ENCODE assay signal across 31 mouse cellular contexts in the genomic region with DNA sequence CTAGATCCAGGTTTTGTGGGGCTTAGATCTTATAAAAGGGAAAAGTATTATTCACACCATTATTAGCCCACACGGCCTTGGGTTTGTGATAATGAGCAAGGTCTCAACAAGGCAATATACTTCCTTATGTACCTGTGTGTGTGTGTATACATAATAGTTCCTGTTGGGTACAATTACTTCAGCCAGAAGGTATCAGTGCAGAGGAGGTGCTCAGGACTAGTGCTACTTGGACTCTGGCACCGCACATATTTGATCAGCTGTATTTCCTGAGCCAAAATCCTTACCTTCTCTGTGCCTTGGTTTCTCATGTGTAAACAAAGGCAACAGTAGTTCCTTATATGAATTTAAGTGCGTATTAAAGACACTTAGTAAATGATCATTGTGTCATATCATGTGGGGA.
"Had no signal": no experiment of that assay in that cellular context is flagged by ENCODE, and none has a peak within 500 bp of the region (broad histone marks: within the 10 kb centered on the region; RNA-seq: fewer than 3 reads in every experiment).

No protein-coding gene starts in this region.

- H3K27me3 ChIP-seq: limb, embryonic 12.5 days; limb, embryonic 13.5 days; limb, embryonic 15.5 days; liver, embryonic 12.5 days; liver, embryonic 13.5 days; liver, embryonic 15.5 days; lung, embryonic 15.5 days; midbrain, embryonic 12.5 days; midbrain, embryonic 13.5 days; midbrain, embryonic 15.5 days had no signal

- H3K9me3 ChIP-seq: limb, embryonic 10.5 days; limb, embryonic 12.5 days; limb, embryonic 13.5 days; limb, embryonic 15.5 days; liver, embryonic 12.5 days; liver, embryonic 13.5 days; liver, embryonic 15.5 days; lung, embryonic 15.5 days; megakaryocyte, embryonic 14.5 days; midbrain, embryonic 10.5 days; midbrain, embryonic 12.5 days; midbrain, embryonic 13.5 days; midbrain, embryonic 15.5 days had no signal

- H3K36me3 ChIP-seq: limb, embryonic 10.5 days; limb, embryonic 12.5 days; limb, embryonic 13.5 days; limb, embryonic 15.5 days; liver, embryonic 12.5 days; liver, embryonic 13.5 days; liver, embryonic 15.5 days; lung, embryonic 15.5 days; midbrain, embryonic 10.5 days; midbrain, embryonic 12.5 days; midbrain, embryonic 13.5 days; midbrain, embryonic 15.5 days had no signal

- H3K4me3 ChIP-seq: limb, embryonic 10.5 days; limb, embryonic 12.5 days; limb, embryonic 13.5 days; limb, embryonic 15.5 days; liver, embryonic 12.5 days; liver, embryonic 13.5 days; liver, embryonic 15.5 days; lung, embryonic 15.5 days; megakaryocyte, embryonic 14.5 days; midbrain, embryonic 10.5 days; midbrain, embryonic 12.5 days; midbrain, embryonic 13.5 days; midbrain, embryonic 15.5 days; myocyte had no signal

- H3K9ac ChIP-seq: limb, embryonic 12.5 days; limb, embryonic 13.5 days; limb, embryonic 15.5 days; liver, embryonic 12.5 days; liver, embryonic 13.5 days; liver, embryonic 14.5 days; liver, embryonic 15.5 days; liver, postnatal 0 days; lung, embryonic 14.5 days; lung, embryonic 15.5 days; midbrain, embryonic 12.5 days; midbrain, embryonic 13.5 days; midbrain, embryonic 15.5 days had no signal

- DNase-seq: left cerebral cortex, postnatal 4 days; liver; liver, embryonic 13.5 days; liver, postnatal 0 days; lung, adult 18-20 months; lung, adult 2 months; lung, embryonic 14.5 days; lung, postnatal 10 days; lung, postnatal 14 days; lung, postnatal 36 days; lung, postnatal 4 days; midbrain, embryonic 14.5 days had no signal

- H3K4me2 ChIP-seq: limb, embryonic 12.5 days; limb, embryonic 13.5 days; limb, embryonic 15.5 days; liver, embryonic 11.5 days; liver, embryonic 12.5 days; liver, embryonic 13.5 days; liver, embryonic 15.5 days; lung, embryonic 14.5 days; lung, embryonic 15.5 days; midbrain, embryonic 11.5 days; midbrain, embryonic 12.5 days; midbrain, embryonic 13.5 days; midbrain, embryonic 15.5 days had no signal

- ATAC-seq: liver, embryonic 12.5 days; liver, postnatal 0 days; lung, postnatal 0 days; midbrain, embryonic 13.5 days; midbrain, embryonic 15.5 days; midbrain, embryonic 16.5 days had no signal

- H3K4me1 ChIP-seq: limb, embryonic 10.5 days; limb, embryonic 12.5 days; limb, embryonic 13.5 days; liver, embryonic 12.5 days; megakaryocyte, embryonic 14.5 days; midbrain, embryonic 10.5 days; midbrain, embryonic 12.5 days; midbrain, embryonic 13.5 days; midbrain, embryonic 15.5 days had no signal

- H3K27ac ChIP-seq: limb, embryonic 10.5 days; limb, embryonic 12.5 days; limb, embryonic 13.5 days; limb, embryonic 15.5 days; liver, embryonic 12.5 days; liver, embryonic 13.5 days; liver, embryonic 14.5 days; liver, embryonic 15.5 days; lung, embryonic 15.5 days; macrophage; midbrain, embryonic 10.5 days; midbrain, embryonic 12.5 days; midbrain, embryonic 13.5 days; midbrain, embryonic 15.5 days had no signal
